Mouse (Mus musculus): ENCODE measurements around the gene Crybg3. TPM values are rescaled to one million over a fixed set of nuclear protein-coding genes. Genes with fewer than 3 reads are reported as not detected.
"Not testable (repeated sequence)": the region's sequence is repeated elsewhere in the genome, so short reads cannot be mapped to it uniquely, and the experiment has no call there.

The Crybg3 gene
- polyA plus RNA-seq, 1 experiment from 2014 or later, result 12.3 TPM

DNA sequence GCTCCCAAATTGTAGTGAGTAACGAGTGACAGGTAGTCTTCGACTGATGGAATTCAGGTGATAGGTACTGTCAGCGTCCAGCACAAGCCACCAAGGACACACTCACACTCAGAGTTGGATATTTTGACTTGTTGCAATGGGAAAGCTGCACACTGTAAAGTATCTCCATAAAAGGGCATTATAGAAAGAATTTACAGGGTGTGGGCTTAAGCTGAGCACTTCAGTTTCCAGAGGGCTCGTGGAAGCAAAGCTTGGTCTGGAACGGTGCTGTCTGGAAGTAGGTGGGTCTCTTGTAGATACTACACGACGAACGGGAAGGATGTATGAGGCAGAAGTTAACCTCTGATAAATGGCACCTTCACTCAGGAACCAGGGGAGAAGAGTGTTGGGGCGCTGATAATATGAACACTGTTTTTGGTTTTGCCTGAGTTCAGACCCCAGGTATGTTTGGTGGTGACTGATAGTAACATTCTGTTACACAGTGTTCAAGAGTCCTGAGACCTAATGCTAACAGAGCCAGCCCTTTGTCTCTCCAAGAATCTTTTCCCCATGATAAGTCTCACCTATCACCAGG is 112.7 kb downstream of the Crybg3 start:
- Histone ChIP-seq H3K9ac (no peak overlapping the region), H3K4me3 (no peak overlapping the region), H3K4me1 (no peaks in the 10 kb centered on the region), H3K4me2 (no peak overlapping the region), H3K36me3 (peaks cover 95% of the 10 kb centered on the region), H3K27ac (replicated peaks) (no peak overlapping the region), H3K27me3 (replicated peaks) (no peaks in the 10 kb centered on the region), H3K9me3 (no peaks in the 10 kb centered on the region)
- no peak for ATAC-seq (ENCODE audit: extremely low read depth, insufficient number of reproducible peaks, low FRiP score, low TSS enrichment)
- WGBS, result 65% methylated on average over 9 of the region's 9 CpGs

DNA sequence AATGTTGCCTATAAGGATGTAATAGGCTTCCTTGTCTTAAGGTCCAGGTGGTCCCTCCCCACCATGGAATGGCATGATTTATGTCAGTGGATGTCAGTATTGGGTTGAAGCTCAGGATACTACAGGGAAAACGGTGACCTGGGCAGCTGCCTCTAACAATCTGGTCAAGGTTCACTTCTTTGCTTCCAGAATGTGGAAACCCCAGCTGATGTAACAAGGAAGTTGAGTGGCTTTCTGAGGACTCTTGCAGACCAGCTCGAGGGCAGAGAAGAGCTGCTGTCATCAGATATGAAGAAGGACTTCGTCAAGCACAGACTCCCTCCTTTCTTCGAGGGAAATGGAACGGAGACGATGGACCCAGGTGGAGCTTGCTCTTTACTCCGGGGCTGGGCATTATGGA is 113.5 kb downstream of the Crybg3 start:
- H3K4me3 ChIP-seq, result no peak overlapping the region
- ATAC-seq (ENCODE audit: extremely low read depth, insufficient number of reproducible peaks, low FRiP score, low TSS enrichment), result no peak
- H3K27me3 ChIP-seq (replicated peaks), result no peaks in the 10 kb centered on the region
- H3K27ac ChIP-seq (replicated peaks), result no peak overlapping the region
- no peak overlapping the region for H3K9ac ChIP-seq
- 72% methylated on average over 7 of the region's 7 CpGs for WGBS
- peaks cover 95% of the 10 kb centered on the region for H3K36me3 ChIP-seq
- no peak overlapping the region for H3K4me2 ChIP-seq
- H3K4me1 ChIP-seq, result no peaks in the 10 kb centered on the region
- H3K9me3 ChIP-seq, result no peaks in the 10 kb centered on the region

DNA sequence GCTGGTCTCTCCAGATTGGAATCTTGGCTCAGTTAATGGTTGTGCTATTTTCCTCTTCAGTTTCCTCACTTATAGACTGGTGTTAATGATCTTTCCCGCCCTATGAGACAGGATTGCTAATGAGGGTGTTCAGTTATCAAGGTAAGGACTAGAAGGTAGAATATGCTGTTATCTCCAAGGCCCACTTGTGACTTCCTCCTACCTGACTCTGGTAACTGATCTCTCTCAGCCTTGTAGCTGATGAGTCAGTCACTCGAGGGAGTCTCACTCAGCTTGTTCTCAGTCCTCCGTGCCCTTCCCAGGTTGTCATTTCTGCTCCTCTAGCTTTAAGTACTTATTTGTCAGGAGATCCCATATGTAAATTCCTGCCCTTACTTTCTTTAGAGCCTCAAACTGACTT is 122.8 kb downstream of the Crybg3 start:
- Histone ChIP-seq H3K9me3 (no peaks in the 10 kb centered on the region), H3K36me3 (peaks cover 76% of the 10 kb centered on the region), H3K4me3 (no peak overlapping the region), H3K9ac (no peak overlapping the region), H3K27me3 (replicated peaks) (no peaks in the 10 kb centered on the region), H3K27ac (replicated peaks) (no peak overlapping the region), H3K4me1 (peaks cover 7% of the 10 kb centered on the region), H3K4me2 (no peak overlapping the region)
- no peak for ATAC-seq (ENCODE audit: extremely low read depth, insufficient number of reproducible peaks, low FRiP score, low TSS enrichment)
- WGBS, result 84% methylated on average over 3 of the region's 3 CpGs

DNA sequence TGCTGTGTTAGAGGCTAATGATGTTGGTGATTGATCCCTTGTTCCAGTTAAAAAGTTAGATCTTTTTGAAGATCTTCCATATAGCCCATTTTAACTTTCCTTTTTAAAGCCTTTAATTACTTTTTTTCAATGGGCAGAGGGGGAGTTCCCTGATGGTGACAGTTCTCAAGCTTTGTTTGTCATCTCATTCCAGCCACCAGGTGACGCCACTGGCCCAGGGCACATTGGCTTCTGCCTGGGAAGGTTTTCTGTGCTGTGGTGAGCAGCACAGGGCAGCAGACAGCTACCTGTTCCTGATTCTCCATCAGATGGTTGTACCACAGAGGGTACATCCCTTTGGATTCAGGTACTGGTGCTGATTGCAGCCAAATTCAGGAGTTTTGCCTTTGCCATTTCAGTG is 126.0 kb downstream of the Crybg3 start:
- no peak overlapping the region for H3K9ac ChIP-seq
- ATAC-seq (ENCODE audit: extremely low read depth, insufficient number of reproducible peaks, low FRiP score, low TSS enrichment), result no peak
- H3K27ac ChIP-seq (replicated peaks), result no peak overlapping the region
- H3K4me3 ChIP-seq, result no peak overlapping the region
- peaks cover 46% of the 10 kb centered on the region for H3K36me3 ChIP-seq
- H3K4me2 ChIP-seq, result no peak overlapping the region
- H3K9me3 ChIP-seq, result no peaks in the 10 kb centered on the region
- H3K27me3 ChIP-seq (replicated peaks), result no peaks in the 10 kb centered on the region
- 19% methylated on average over 1 of the region's 1 CpGs for WGBS
- H3K4me1 ChIP-seq, result peaks cover 14% of the 10 kb centered on the region

DNA sequence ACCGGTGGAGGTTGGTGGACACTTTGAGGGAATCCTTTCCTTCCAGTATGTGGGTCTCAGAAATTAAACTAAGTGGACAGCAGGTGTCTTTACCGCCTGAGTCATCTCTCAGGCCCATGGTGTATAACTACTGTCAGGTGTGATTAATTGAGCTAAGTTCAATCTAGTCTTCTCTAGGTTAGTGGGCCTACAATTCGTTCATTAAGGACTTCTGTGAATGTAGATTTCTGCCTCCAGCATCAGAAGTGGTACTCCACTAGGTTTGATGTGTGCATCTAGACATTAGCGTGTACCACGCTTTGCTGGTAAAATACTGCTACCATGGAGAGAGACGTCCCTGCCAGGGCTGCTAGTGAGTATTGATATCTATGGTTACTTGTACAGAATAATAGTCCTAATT is 128.2 kb downstream of the Crybg3 start:
- Histone ChIP-seq H3K9me3 (no peaks in the 10 kb centered on the region), H3K4me1 (peaks cover 14% of the 10 kb centered on the region), H3K4me3 (peak overlapping the region; percentile 68), H3K9ac (peak overlapping the region; percentile 79), H3K4me2 (peak overlapping the region; percentile 75), H3K27ac (replicated peaks) (no peak overlapping the region; the same call in 1 of the 2 replicates), H3K27me3 (replicated peaks) (no peaks in the 10 kb centered on the region), H3K36me3 (peaks cover 26% of the 10 kb centered on the region)
- 40% methylated on average over 6 of the region's 6 CpGs for WGBS
- no peak for ATAC-seq (ENCODE audit: extremely low read depth, insufficient number of reproducible peaks, low FRiP score, low TSS enrichment)

DNA sequence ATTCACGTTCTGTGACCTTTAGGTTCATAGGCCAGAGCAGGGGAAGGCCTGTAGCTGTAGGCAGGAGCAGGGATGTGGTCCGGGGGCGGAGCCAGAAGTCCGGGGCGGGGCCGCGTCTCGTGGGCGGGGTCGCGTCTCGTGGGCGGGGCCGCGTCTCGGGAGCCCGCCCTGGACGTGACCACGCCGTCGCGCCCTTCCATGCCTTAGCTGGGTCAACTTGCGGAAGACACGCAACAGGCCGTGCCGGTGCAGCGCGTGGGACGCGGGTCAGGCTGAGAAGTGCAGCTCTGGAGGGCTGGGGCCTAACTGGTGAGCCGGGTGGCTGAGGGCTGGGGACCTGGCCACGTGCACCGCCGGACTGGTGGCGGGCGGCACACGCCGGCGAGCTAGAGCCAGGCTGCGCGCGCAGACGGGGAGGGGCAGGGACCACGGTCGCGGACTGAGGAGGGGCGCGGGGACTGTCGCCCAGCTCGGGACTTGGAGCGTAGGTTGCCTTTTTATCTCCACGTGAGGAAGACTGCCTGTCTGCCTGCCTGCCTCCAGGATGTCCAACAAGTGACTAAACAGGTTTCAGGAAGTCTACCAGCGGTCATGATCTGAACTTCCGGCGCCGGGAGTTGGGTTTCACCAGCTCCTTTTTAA is 129.0 kb downstream of the Crybg3 start, which contains the start of gene Riox2:
Gene Riox2 (plus strand): TSS at position 139 of the 642 bp plus-strand sequence.
- peaks cover 18% of the 10 kb centered on the region for H3K36me3 ChIP-seq
- peak within 1 kb of the TSS; percentile 75 for H3K4me2 ChIP-seq
- peaks cover 14% of the 10 kb centered on the region for H3K4me1 ChIP-seq
- H3K9me3 ChIP-seq, result no peaks in the 10 kb centered on the region
- H3K9ac ChIP-seq, result peak within 1 kb of the TSS; percentile 79
- WGBS, result 1% methylated on average over 56 of the region's 56 CpGs
- H3K27me3 ChIP-seq (replicated peaks), result no peaks in the 10 kb centered on the region
- H3K4me3 ChIP-seq, result peak within 1 kb of the TSS; percentile 68
- peak within 1 kb of the TSS; percentile 40 for H3K27ac ChIP-seq (replicated peaks)
- ATAC-seq (ENCODE audit: extremely low read depth, insufficient number of reproducible peaks, low FRiP score, low TSS enrichment), result peak; percentile 86

DNA sequence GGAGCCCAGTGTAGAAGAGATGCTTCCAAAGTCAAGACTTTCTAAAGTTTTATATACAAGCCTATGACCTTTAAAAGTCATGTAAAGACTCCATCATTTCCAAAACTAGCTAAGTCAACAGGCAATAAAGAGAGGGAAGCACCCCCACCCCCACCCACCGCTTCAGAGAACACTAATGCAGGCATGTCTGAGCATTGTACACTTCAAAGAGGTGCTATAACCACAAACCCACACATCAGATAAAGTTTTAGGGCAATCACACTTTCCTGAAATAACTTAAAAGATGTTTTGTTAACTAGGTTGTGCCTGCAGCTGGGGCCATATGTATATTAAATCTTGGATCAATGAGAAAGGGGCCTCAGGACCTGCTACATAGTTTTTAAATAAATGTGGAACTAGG is 130.9 kb downstream of the Crybg3 start:
- no peak overlapping the region for H3K4me2 ChIP-seq
- peaks cover 14% of the 10 kb centered on the region for H3K4me1 ChIP-seq
- H3K36me3 ChIP-seq, result 0 out of 2 replicates have a peak, but pooled peaks cover under 1% of the 10 kb centered on the region
- 78% methylated on average over 1 of the region's 1 CpGs for WGBS
- no peak overlapping the region for H3K4me3 ChIP-seq
- no peak overlapping the region for H3K9ac ChIP-seq
- ATAC-seq (ENCODE audit: extremely low read depth, insufficient number of reproducible peaks, low FRiP score, low TSS enrichment), result no peak
- H3K27ac ChIP-seq (replicated peaks), result no peak overlapping the region
- H3K9me3 ChIP-seq, result peaks cover 4% of the 10 kb centered on the region; the same call in 1 of the 2 replicates
- H3K27me3 ChIP-seq (replicated peaks), result no peaks in the 10 kb centered on the region

DNA sequence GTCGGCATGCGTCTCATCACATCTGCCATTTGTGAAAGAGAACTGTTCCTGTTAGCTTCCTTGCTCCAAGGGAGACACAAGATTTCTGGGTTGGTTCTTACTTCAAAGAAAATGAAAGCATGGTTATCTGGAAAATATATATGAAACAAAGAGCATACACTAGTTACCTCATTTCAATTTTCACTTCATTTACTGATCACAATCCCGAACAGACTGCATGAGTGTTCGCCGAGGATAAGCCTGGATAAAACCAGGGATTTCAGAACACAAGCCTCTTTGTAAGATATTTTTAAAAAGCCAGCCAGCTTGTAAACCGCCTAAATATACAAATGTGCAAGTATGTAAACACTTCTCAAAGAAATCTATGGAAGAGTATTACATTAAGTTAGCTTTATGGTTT is 136.8 kb downstream of the Crybg3 start:
- ATAC-seq (ENCODE audit: extremely low read depth, insufficient number of reproducible peaks, low FRiP score, low TSS enrichment), result no peak

DNA sequence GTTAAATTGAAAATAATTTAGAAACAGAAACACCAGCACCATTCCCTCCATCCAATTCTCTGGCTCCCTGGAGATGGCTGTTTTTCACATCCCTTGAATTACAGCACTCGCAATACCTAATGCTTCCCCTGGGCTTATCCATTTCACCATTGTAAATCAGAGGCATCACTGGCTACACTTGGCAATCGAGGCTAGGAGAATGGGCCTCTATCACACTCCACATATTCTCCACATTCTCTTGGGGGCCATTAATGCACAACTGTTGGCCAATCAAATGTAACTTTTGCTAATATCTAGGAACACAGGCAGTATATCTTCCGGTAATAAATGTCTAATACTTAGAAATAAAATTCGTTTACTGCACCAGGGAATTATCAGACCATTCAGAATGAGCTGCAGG is 137.2 kb downstream of the Crybg3 start:
- no peak overlapping the region for H3K4me2 ChIP-seq
- ATAC-seq (ENCODE audit: extremely low read depth, insufficient number of reproducible peaks, low FRiP score, low TSS enrichment), result no peak
- WGBS, result 75% methylated on average over 4 of the region's 4 CpGs
- H3K4me3 ChIP-seq, result no peak overlapping the region
- no peak overlapping the region for H3K9ac ChIP-seq
- no peaks in the 10 kb centered on the region for H3K36me3 ChIP-seq
- no peak overlapping the region for H3K27ac ChIP-seq (replicated peaks)
- no peaks in the 10 kb centered on the region for H3K4me1 ChIP-seq
- H3K27me3 ChIP-seq (replicated peaks), result no peaks in the 10 kb centered on the region
- peaks cover 8% of the 10 kb centered on the region; the same call in 1 of the 2 replicates for H3K9me3 ChIP-seq

More for the DNA sequence above, 136.8 kb downstream of the Crybg3 start:
- Histone ChIP-seq H3K9me3 (peaks cover 8% of the 10 kb centered on the region; the same call in 1 of the 2 replicates), H3K4me2 (no peak overlapping the region), H3K4me1 (no peaks in the 10 kb centered on the region), H3K4me3 (no peak overlapping the region), H3K27ac (replicated peaks) (no peak overlapping the region), H3K36me3 (no peaks in the 10 kb centered on the region), H3K9ac (no peak overlapping the region), H3K27me3 (replicated peaks) (no peaks in the 10 kb centered on the region)
- 81% methylated on average over 6 of the region's 6 CpGs for WGBS

DNA sequence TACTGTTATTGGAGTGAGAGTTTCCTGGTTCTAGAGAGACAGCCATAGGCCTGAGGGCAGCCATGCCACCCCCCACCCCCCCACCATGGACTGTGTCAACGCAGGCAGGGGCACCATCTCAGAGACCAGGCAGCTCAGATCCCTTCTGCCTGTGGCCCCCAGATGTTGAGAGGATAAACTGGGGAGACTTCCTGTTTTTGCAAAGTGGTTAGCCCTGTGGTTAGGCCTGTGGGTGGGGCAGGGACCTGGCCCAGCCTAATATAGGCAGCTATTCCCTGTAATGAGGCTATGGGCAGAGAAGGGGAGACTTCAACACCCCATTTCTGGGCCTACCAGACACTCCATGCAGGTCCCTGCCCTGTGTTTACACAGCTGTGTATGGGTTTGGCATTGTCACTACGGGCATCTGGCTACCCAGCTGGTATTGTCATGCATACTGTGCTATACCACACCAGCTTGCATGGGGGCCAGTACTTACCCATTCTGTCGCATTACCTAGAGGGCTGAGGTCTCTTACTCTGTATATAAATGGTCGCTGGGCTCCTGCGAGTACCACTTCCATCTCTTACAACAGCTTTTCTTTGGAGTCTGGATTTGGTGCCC is 141.4 kb downstream of the Crybg3 start:
- 74% methylated on average over 5 of the region's 5 CpGs for WGBS
- not testable (repeated sequence) for H3K27ac ChIP-seq (replicated peaks); H3K27me3 ChIP-seq (replicated peaks)

DNA sequence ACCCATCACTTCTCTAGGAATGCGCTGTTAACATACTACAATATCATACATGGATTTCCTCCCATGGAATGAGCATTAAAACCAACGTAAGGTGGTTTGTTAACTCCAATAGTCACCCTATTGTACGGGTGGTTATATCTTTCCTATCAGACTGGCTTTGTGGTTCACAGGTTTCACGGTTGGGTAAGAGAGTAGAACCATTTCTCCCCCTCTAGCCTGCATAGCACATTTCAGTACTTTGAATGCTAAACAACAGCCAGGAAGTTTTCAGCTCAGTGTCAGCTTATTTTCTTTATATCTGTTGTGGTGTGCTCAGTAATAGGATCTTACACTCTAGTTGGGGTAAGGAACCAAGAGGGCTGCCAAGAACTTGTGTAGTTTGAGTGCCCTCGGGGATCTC is 149.0 kb downstream of the Crybg3 start:
- Histone ChIP-seq H3K27ac (replicated peaks) (no peak overlapping the region), H3K9ac (no peak overlapping the region), H3K4me2 (no peak overlapping the region), H3K4me1 (no peaks in the 10 kb centered on the region), H3K36me3 (no peaks in the 10 kb centered on the region), H3K4me3 (no peak overlapping the region), H3K27me3 (replicated peaks) (no peaks in the 10 kb centered on the region), H3K9me3 (no peaks in the 10 kb centered on the region)
- WGBS, result 83% methylated on average over 5 of the region's 5 CpGs
- ATAC-seq (ENCODE audit: extremely low read depth, insufficient number of reproducible peaks, low FRiP score, low TSS enrichment), result no peak

More for the DNA sequence above, 141.4 kb downstream of the Crybg3 start:
- not testable (repeated sequence) for H3K9ac ChIP-seq; ATAC-seq (ENCODE audit: extremely low read depth, insufficient number of reproducible peaks, low FRiP score, low TSS enrichment); H3K9me3 ChIP-seq; H3K4me3 ChIP-seq; H3K4me1 ChIP-seq; H3K36me3 ChIP-seq; H3K4me2 ChIP-seq
